Mouse (Mus musculus) frontal cortex, postnatal 14 days (tissue): ENCODE results near the gene Tppp2.
A peak's percentile ranks its signal among the peaks of the same experiment; 100 is the strongest.

Experiments
- DNase-seq, 2 experiments: peaks; one replicate each; pipeline ENCODE4 v3.0.0; 2022; ENCODE audit warnings: low spot score in 2 of 2

Tppp2 gene

GRCm38 (mm10) chr14:51918125-51918524 lies at the start of gene Tppp2:
Tppp2 (plus strand) TSS chr14:51918425.
- DNase-seq: no peak

GRCm38 (mm10) chr14:51870756-51871155 lies 47.5 kb upstream of the Tppp2 start:
- DNase-seq: no peak

DNA sequence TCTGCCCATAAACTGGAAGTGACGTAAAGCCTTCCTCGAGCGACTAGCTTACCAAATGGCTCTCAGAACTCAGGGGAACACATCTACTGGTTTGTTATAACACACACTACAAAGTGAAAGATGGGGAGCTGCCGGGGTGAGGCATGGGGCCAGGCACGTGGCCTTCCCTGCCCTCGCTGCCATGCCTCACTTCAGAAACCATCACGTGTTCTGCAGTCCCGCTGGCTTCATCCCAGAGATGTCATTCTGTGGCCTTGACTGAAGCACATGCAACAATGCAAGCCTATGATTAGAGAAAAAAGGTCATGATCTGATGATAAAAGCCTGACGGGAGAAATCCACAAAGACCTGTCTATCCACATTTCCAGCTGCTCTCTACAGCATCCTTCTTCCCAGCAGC lies 46.5 kb upstream of the Tppp2 start:
- DNase-seq: no peak

GRCm38 (mm10) chr14:51877517-51877916 lies 40.7 kb upstream of the Tppp2 start:
- no peak for DNase-seq

GRCm38 (mm10) chr14:51883527-51884030 lies 34.6 kb upstream of the Tppp2 start:
- DNase-seq: peak; percentile 47 to 50

GRCm38 (mm10) chr14:51884031-51884544 lies 34.1 kb upstream of the Tppp2 start:
- no peak for DNase-seq

DNA sequence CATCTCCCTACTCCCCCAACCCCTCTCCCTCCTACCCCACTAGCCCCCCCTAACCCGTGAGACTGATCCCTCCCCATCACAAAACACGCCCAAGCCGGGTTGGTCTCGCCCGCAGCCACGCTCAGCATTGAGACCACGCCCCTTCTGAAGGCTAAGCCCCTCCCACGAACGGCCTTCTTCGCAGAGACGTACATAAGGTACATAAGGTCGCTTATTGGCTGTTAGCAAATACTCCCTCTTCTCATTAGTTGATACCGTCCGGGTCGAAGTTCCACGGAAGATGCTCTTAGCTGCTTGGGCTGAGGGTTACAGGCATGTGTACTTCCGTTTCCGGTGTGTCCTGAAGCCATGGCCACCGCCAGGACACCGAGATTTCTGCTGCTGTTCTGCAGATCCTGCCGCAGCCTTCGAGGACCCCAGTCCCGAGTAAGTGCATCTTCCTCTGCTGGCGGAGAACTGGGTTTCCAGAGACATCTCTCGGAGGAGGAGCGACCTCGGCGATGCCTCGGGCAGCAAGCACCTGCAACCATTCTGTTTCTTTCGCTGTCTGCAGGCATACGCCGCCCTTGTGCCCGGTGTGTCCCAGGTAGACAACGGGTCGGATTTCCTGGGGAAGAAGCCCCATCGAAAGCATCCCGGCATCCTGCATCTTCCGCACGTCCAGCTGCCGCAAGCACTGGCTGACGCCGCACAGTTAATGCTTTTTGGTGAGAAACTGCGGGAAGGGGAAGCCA lies 33.5 kb upstream of the Tppp2 start, which contains the start of gene Mettl17:
Gene Mettl17 (plus strand): TSS at position 245 of the 734 bp plus-strand sequence.
- DNase-seq: peak; percentile 92 to 93

GRCm38 (mm10) chr14:51886051-51886450 lies 32.2 kb upstream of the Tppp2 start:
- no peak for DNase-seq

GRCm38 (mm10) chr14:51889833-51890232 lies 28.4 kb upstream of the Tppp2 start:
- no peak for DNase-seq

GRCm38 (mm10) chr14:51892191-51892939 lies 25.9 kb upstream of the Tppp2 start, which contains the start of gene Slc39a2:
Slc39a2 (plus strand) TSS chr14:51892889.
- no peak for DNase-seq

- DNase-seq: no peak
Measured at GRCm38 (mm10) chr14:51893094-51893794, 25.0 kb upstream of the Tppp2 start.

DNA sequence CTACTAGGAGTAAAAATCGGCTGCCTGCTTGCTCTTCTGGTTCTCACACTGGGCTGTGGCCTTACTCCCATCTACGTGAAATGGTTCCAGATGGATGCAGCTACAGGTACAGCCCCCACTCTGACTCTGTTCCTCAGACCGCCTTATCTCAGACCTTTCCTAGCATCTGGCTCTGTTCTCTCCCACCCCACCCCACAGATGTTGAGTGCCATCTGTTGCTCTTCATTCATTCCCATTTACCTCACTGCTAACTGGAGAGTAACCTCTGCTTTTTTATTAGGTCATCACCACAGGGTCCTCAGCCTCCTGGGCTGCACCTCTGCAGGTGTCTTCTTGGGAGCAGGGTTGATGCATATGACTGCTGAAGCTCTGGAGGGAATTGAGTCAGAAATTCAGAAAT lies 24.4 kb upstream of the Tppp2 start:
- no peak for DNase-seq

- DNase-seq: no peak
Measured at GRCm38 (mm10) chr14:51895071-51895470, 23.2 kb upstream of the Tppp2 start.

DNA sequence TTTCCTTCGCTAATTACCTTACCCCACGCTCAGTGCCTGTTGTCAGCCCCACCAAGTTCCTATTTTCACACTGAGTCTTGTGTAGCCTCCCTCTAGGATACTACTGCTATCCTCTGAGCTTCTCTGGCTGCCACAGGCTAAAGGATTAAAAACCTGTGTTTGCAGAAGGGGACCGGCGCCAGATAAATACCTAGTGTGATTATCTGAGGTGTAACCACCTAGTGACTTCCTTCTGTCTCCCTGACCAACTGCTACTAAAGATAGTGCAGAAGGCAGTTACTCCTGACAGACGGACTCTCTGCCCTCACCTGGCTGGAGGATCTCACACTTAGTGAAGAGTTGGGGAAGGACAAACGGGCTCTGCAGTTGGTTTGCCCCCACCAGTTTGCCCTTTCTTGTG lies 22.2 kb upstream of the Tppp2 start:
- DNase-seq: no peak

DNA sequence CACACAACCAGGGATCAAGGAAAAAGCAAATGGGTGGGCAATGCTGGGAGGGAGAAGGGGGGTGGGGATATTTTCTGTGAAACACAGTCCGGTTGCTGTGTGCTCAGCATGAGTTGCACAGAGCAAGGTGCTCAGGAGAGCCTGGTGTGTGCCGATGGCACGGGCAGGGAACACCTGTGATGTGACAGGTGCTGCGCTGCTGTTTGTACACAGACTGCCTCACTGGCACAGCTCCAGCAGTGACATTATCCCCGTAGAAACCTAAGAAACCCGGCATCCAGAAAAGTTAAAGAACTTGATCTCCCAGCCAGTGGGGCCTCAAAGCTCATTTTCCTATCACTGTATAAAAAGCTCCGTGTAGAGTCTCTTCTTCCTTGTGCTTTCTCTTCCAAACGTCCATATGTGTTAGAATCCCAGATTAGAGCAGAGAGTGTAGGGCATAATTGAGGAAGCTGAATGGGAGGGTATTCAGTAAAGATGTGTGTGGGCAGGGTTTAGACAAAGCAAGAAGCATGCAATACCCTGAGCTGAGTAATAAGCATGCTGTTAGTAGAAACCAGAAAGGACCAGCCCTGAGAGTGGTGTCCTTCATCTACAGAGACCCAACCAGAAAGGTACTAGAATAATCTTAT lies 21.6 kb upstream of the Tppp2 start:
- DNase-seq: no peak

DNA sequence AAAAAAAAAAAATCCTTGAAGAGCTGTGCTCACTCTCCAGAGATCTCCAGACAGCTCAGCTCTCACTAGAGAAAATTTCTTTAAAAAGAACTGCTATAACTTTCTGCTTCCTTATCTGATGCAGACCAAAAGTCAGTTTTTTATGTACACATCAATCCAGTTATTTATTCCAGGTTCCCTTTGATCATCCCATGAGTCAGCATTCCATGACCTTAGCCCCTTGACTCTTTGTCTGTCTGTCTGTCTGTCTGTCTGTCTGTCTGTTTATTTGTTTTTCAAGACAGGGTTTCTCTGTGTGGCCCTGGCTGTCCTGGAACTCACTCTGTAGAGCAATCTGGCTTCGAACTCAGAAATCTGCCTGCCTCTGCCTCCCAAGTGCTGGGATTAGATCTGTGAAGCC lies 18.9 kb upstream of the Tppp2 start:
- DNase-seq: no peak

DNA sequence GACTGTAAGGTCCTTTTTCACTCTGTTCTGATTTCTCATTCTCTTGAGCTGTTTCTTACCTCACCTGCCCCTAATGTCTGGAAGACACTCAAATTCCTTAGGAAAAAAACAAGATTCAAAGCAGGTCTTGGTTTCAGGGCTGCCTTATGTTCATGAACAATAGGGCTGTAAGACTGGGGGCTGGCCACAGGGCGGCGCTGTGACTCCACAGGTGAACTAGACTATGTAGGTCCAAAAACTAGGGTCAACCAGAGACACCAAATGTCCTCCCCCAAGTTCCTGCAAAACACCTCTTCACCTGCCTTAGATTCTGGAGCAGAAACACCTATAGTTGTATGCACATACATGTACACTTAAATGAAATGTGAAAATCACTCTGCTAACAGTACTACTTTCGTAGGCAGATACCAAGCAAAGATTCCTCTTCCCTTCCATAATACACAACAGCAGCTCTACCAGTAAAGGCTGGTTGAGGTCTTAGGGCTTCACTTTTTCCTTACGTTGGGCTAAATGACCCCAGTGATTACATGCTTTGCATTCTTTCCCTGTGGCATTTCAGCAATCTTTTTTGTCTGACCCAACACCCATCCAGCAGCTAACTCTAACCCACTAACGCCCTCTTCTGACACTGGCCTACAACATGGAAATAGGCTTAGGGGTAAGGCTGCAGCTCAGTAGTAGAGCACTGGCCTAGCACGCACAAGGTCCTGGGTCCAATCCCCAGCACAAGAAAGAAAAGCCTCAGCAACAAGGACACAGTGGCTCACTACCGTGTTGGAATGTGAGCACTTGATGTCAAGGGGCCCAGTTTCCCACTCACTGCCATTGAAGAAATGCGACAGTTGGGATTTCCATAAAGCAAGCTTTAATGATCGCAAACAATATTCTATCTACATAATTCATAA lies 15.2 kb upstream of the Tppp2 start:
- peak; percentile 31 to 65 for DNase-seq

- DNase-seq: no peak
Measured at GRCm38 (mm10) chr14:51903782-51904181, 14.4 kb upstream of the Tppp2 start.

DNA sequence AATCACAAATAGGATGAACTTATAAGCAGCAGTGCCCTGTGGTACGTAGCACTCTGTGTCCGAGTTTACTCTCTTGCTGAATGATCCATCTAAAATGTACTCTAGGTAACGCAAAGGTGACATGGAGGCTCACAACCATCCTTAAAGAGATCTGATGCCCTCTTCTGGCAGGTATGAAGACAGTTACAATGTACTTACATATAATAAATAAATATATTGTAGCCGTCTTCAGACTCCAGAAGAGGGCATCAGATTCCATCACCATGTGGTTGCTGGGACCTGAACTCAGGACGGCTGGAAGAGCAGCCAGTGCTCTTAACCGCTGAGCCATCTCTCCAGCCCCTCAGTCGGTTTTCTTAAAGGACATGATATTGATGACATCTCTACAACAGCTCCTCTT lies 13.5 kb upstream of the Tppp2 start:
- no peak for DNase-seq

- DNase-seq: no peak
Measured at GRCm38 (mm10) chr14:51906102-51906501, 12.1 kb upstream of the Tppp2 start.
